Mouse (Mus musculus) kidney, embryonic 14.5 days (tissue): Measurements from ENCODE around the gene C1ra. TPM values are rescaled to one million over a fixed set of nuclear protein-coding genes. Genes with fewer than 3 reads are reported as not detected.
"Not testable (repeated sequence)": the region's sequence is repeated elsewhere in the genome, so short reads cannot be mapped to it uniquely, and the experiment has no call there.

ENCODE experiments used
- ATAC-seq: fragments of 200-750 bp; cut with Nextera tagmentation; 2 replicates; pipeline ENCODE4 v1.8.0; 2017; ENCODE audit warnings: moderate number of reproducible peaks, mild to moderate bottlenecking, moderate TSS enrichment, moderate library complexity; ENCODE audit not compliant: low FRiP score, low TSS enrichment
- H3K27ac ChIP-seq: fragments of 300-500 bp; sonication (generic); 2 replicates; pipeline ENCODE4 v1.5.1; 2014; ENCODE audit warnings: low read depth, mild to moderate bottlenecking, low read length, moderate library complexity, mixed read lengths
- H3K27me3 ChIP-seq: fragments of 300-500 bp; sonication (generic); 2 replicates; pipeline ENCODE4 v1.6.1; 2014; ENCODE audit warnings: mild to moderate bottlenecking, low read length; ENCODE audit not compliant: control insufficient read depth, insufficient read depth
- H3K36me3 ChIP-seq: fragments of 300-500 bp; sonication (generic); 2 replicates; pipeline ENCODE4 v1.6.1; 2014; ENCODE audit warnings: low read length, mixed read lengths; ENCODE audit not compliant: control insufficient read depth, insufficient read depth
- H3K4me1 ChIP-seq: fragments of 300-500 bp; sonication (generic); 2 replicates; pipeline ENCODE4 v1.6.1; 2014; ENCODE audit warnings: low read length, mixed read lengths; ENCODE audit not compliant: control insufficient read depth, insufficient read depth
- H3K4me2 ChIP-seq: fragments of 300-500 bp; sonication (generic); replicated peaks from 2 replicates; pipeline ENCODE4 v1.6.1; 2014; ENCODE audit warnings: low read depth, mild to moderate bottlenecking, low read length
- H3K4me3 ChIP-seq: fragments of 300-500 bp; sonication (generic); 2 replicates; pipeline ENCODE4 v1.5.1; 2014; ENCODE audit warnings: mild to moderate bottlenecking, low read length
- H3K9ac ChIP-seq: fragments of 300-500 bp; sonication (generic); 2 replicates; pipeline ENCODE4 v1.6.1; 2014; ENCODE audit warnings: low read depth, mild to moderate bottlenecking, low read length, moderate library complexity
- H3K9me3 ChIP-seq: fragments of 300-500 bp; sonication (generic); 2 replicates; pipeline ENCODE4 v1.6.1; 2016; ENCODE audit warnings: low read length; ENCODE audit not compliant: control insufficient read depth
- WGBS: fragments of 180-500 bp; shearing (Covaris S2); extraction: QIAGEN DNeasy Blood & Tissue Kit; methylation state at CpG from one replicate; pipeline ENCODE4 v1.1.7; 2014; 5-methylcytosine and 5-hydroxymethylcytosine counted together
- polyA plus RNA-seq: library from polyadenylated mRNA; unstranded; fragments of >200 nt; fragmentation: Nextera tagmentation; extraction: Ambion mirVana; gene quantifications from 2 replicates; pipeline ENCODE4 v1.2.1, GENCODE M21; 2014

C1ra gene
- polyA plus RNA-seq, 1 experiment from 2014 or later, result 4.3 TPM

- H3K36me3 ChIP-seq, result no peaks in the 10 kb centered on the region
- no peak overlapping the region for H3K4me3 ChIP-seq
- peak; percentile 47; the same call in 1 of the 2 replicates for ATAC-seq
- H3K27me3 ChIP-seq, result no peaks in the 10 kb centered on the region
- H3K27ac ChIP-seq, result no peak overlapping the region
- no peaks in the 10 kb centered on the region for H3K9me3 ChIP-seq
- peaks cover 3% of the 10 kb centered on the region; the same call in 1 of the 2 replicates for H3K4me1 ChIP-seq
- no peak overlapping the region for H3K9ac ChIP-seq
- no peak overlapping the region for H3K4me2 ChIP-seq
- 24% methylated on average over 6 of the region's 6 CpGs for WGBS
Observed at GRCm38 (mm10) chr6:124481571-124481970, 30.6 kb upstream of the C1ra start.

GRCm38 (mm10) chr6:124483831-124484230, 28.4 kb upstream of the C1ra start:
- H3K4me3 ChIP-seq, ATAC-seq, H3K9ac ChIP-seq, H3K9me3 ChIP-seq, H3K27ac ChIP-seq, H3K27me3 ChIP-seq, H3K4me2 ChIP-seq, H3K36me3 ChIP-seq, H3K4me1 ChIP-seq: not testable (repeated sequence)
- 83% methylated on average over 3 of the region's 3 CpGs for WGBS

GRCm38 (mm10) chr6:124484851-124485250, 27.4 kb upstream of the C1ra start:
- no peak for ATAC-seq

GRCm38 (mm10) chr6:124485414-124486144, 26.6 kb upstream of the C1ra start:
- Histone ChIP-seq H3K27ac (no peak overlapping the region), H3K4me3 (peak overlapping the region; percentile 1; the same call in 1 of the 2 replicates), H3K9me3 (no peaks in the 10 kb centered on the region), H3K36me3 (no peaks in the 10 kb centered on the region), H3K9ac (no peak overlapping the region), H3K4me1 (no peaks in the 10 kb centered on the region), H3K27me3 (no peaks in the 10 kb centered on the region), H3K4me2 (peak overlapping the region; percentile 25)
- ATAC-seq, result peak; percentile 78
- WGBS, result 37% methylated on average over 21 of the region's 21 CpGs

More at GRCm38 (mm10) chr6:124484851-124485250, 27.4 kb upstream of the C1ra start:
- Histone ChIP-seq H3K9me3 (no peaks in the 10 kb centered on the region), H3K27me3 (no peaks in the 10 kb centered on the region), H3K4me3 (no peak overlapping the region), H3K4me1 (no peaks in the 10 kb centered on the region), H3K4me2 (no peak overlapping the region), H3K9ac (no peak overlapping the region), H3K27ac (no peak overlapping the region), H3K36me3 (no peaks in the 10 kb centered on the region)
- 65% methylated on average over 7 of the region's 7 CpGs for WGBS

GRCm38 (mm10) chr6:124487509-124487908, 24.7 kb upstream of the C1ra start:
- Histone ChIP-seq H3K27ac (no peak overlapping the region), H3K9me3 (no peaks in the 10 kb centered on the region), H3K4me1 (no peaks in the 10 kb centered on the region), H3K9ac (no peak overlapping the region), H3K4me3 (no peak overlapping the region), H3K36me3 (no peaks in the 10 kb centered on the region), H3K27me3 (no peaks in the 10 kb centered on the region), H3K4me2 (no peak overlapping the region)
- ATAC-seq, result no peak
- WGBS, result 55% methylated on average over 2 of the region's 2 CpGs

GRCm38 (mm10) chr6:124488952-124489351, 23.3 kb upstream of the C1ra start:
- WGBS, result 81% methylated on average over 4 of the region's 4 CpGs
- Histone ChIP-seq H3K4me1 (no peaks in the 10 kb centered on the region), H3K27ac (no peak overlapping the region), H3K4me2 (no peak overlapping the region), H3K27me3 (no peaks in the 10 kb centered on the region), H3K4me3 (no peak overlapping the region), H3K9ac (no peak overlapping the region), H3K9me3 (no peaks in the 10 kb centered on the region), H3K36me3 (no peaks in the 10 kb centered on the region)
- no peak for ATAC-seq

GRCm38 (mm10) chr6:124491427-124491826, 20.8 kb upstream of the C1ra start:
- no peak overlapping the region for H3K9ac ChIP-seq
- no peaks in the 10 kb centered on the region for H3K27me3 ChIP-seq
- WGBS, result 78% methylated on average over 6 of the region's 6 CpGs
- no peaks in the 10 kb centered on the region for H3K36me3 ChIP-seq
- ATAC-seq, result no peak
- peaks cover 4% of the 10 kb centered on the region; the same call in 1 of the 2 replicates for H3K9me3 ChIP-seq
- H3K27ac ChIP-seq, result no peak overlapping the region
- H3K4me2 ChIP-seq, result no peak overlapping the region
- H3K4me1 ChIP-seq, result no peaks in the 10 kb centered on the region
- no peak overlapping the region for H3K4me3 ChIP-seq

- no peaks in the 10 kb centered on the region for H3K36me3 ChIP-seq
- 50% methylated on average over 4 of the region's 4 CpGs for WGBS
- H3K4me1 ChIP-seq, result no peaks in the 10 kb centered on the region
- H3K4me3 ChIP-seq, result no peak within 1 kb of the TSS
- no peaks in the 10 kb centered on the region for H3K27me3 ChIP-seq
- H3K9me3 ChIP-seq, result peaks cover 4% of the 10 kb centered on the region; the same call in 1 of the 2 replicates
- ATAC-seq, result peak; percentile 95
- H3K9ac ChIP-seq, result no peak within 1 kb of the TSS
- no peak within 1 kb of the TSS; the same call in 1 of the 2 replicates for H3K27ac ChIP-seq
- no peak within 1 kb of the TSS for H3K4me2 ChIP-seq
Observed at GRCm38 (mm10) chr6:124492842-124493561, 19.2 kb upstream of the C1ra start, which contains the start of gene C1rl. Gene C1rl (plus strand): TSS chr6:124493113.

- 69% methylated on average over 5 of the region's 5 CpGs for WGBS
- H3K4me1 ChIP-seq, result no peaks in the 10 kb centered on the region
- H3K27me3 ChIP-seq, result no peaks in the 10 kb centered on the region
- H3K27ac ChIP-seq, result no peak overlapping the region; the same call in 1 of the 2 replicates
- no peak overlapping the region for H3K4me3 ChIP-seq
- no peaks in the 10 kb centered on the region for H3K36me3 ChIP-seq
- ATAC-seq, result peak; percentile 33; the same call in 1 of the 2 replicates
- peaks cover 4% of the 10 kb centered on the region; the same call in 1 of the 2 replicates for H3K9me3 ChIP-seq
- no peak overlapping the region for H3K9ac ChIP-seq
- no peak overlapping the region for H3K4me2 ChIP-seq
Observed at GRCm38 (mm10) chr6:124493886-124494285, 18.3 kb upstream of the C1ra start.
